Mouse (Mus musculus): ENCODE results near the gene Prr12. TPM values are rescaled to one million over a fixed set of nuclear protein-coding genes. Genes with fewer than 3 reads are reported as not detected.

Prr12 gene
- polyA plus RNA-seq, 1 experiment from 2014 or later: 8.7 TPM

- 89% methylated on average over 23 of the region's 23 CpGs for WGBS
- Histone ChIP-seq H3K27ac (ENCODE audit: low read length) (no peak overlapping the region), H3K36me3 (ENCODE audit: control insufficient read depth, insufficient read depth, low read length) (peaks cover 43% of the 10 kb centered on the region), H3K4me2 (ENCODE audit: low read depth, low read length) (no peak overlapping the region), H3K27me3 (ENCODE audit: control insufficient read depth, insufficient read depth, low read length) (no peaks in the 10 kb centered on the region), H3K9ac (ENCODE audit: low read length) (no peak overlapping the region), H3K4me1 (ENCODE audit: control insufficient read depth, insufficient read depth, low read length) (peaks cover 12% of the 10 kb centered on the region), H3K4me3 (replicated peaks; ENCODE audit: low read length) (no peak overlapping the region), H3K9me3 (replicated peaks; ENCODE audit: control insufficient read depth, low read length) (no peaks in the 10 kb centered on the region)
- no peak for ATAC-seq (ENCODE audit: insufficient read depth, low FRiP score)
Observed at GRCm38 (mm10) chr7:45048923-45049657, 3.6 kb downstream of the Prr12 start.

GRCm38 (mm10) chr7:45048001-45048890, 4.4 kb downstream of the Prr12 start:
- Histone ChIP-seq H3K4me3 (replicated peaks; ENCODE audit: low read length) (no peak overlapping the region), H3K9ac (ENCODE audit: low read length) (no peak overlapping the region), H3K27me3 (ENCODE audit: control insufficient read depth, insufficient read depth, low read length) (no peaks in the 10 kb centered on the region), H3K4me1 (ENCODE audit: control insufficient read depth, insufficient read depth, low read length) (peaks cover 12% of the 10 kb centered on the region), H3K36me3 (ENCODE audit: control insufficient read depth, insufficient read depth, low read length) (peaks cover 50% of the 10 kb centered on the region), H3K9me3 (replicated peaks; ENCODE audit: control insufficient read depth, low read length) (no peaks in the 10 kb centered on the region), H3K27ac (ENCODE audit: low read length) (no peak overlapping the region), H3K4me2 (ENCODE audit: low read depth, low read length) (no peak overlapping the region)
- WGBS: 92% methylated on average over 37 of the region's 38 CpGs
- ATAC-seq (ENCODE audit: insufficient read depth, low FRiP score): no peak

DNA sequence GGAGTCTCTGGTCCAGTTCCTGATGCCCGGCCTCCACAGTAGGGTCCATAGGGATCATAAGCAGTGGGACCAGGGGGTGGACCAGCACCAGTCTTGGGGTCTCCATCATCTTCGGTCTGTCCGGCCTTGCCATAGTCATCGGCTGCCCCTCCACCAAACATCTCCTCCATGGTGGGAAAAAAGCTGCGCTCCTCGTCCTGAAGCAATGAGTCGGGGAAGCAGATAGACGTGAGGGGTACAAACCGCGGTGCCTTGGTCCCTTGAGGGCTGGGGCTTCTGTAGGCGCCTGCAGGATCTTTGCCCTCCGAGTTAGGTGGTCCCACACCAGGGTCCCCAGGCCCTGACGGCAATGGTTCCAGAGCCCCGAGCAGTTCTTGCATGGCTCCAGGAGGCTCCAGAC, 5.2 kb downstream of the Prr12 start:
- Histone ChIP-seq H3K4me2 (ENCODE audit: low read depth, low read length) (no peak overlapping the region), H3K4me1 (ENCODE audit: control insufficient read depth, insufficient read depth, low read length) (peaks cover 12% of the 10 kb centered on the region), H3K9me3 (replicated peaks; ENCODE audit: control insufficient read depth, low read length) (no peaks in the 10 kb centered on the region), H3K27ac (ENCODE audit: low read length) (no peak overlapping the region), H3K4me3 (replicated peaks; ENCODE audit: low read length) (no peak overlapping the region), H3K27me3 (ENCODE audit: control insufficient read depth, insufficient read depth, low read length) (no peaks in the 10 kb centered on the region), H3K9ac (ENCODE audit: low read length) (no peak overlapping the region), H3K36me3 (ENCODE audit: control insufficient read depth, insufficient read depth, low read length) (peaks cover 57% of the 10 kb centered on the region)
- 96% methylated on average over 14 of the region's 14 CpGs for WGBS
- no peak for ATAC-seq (ENCODE audit: insufficient read depth, low FRiP score)

DNA sequence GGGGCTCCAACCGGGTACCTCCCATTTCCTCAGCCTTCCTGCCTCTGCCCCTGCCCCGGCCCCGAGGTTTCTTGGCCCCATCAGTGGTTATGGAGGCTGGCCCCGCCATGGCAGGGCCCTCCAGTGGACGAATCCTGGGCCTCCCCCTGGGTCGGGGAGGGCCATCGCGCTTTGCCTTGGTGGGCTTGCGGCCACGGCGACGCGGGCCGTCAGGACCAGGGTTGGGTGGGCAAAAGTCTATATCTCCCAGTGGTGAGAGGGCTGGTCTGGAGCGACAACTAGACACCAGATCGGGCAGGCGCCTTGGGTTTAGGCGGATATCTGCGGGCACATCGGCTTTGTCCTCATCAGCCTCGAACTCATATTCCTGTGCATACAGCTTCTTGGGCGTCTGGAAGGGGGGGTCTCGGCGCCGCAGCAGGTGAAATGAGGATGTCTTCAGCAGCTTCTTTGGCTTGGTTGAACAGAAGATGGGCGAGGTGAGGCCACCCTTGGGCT, 5.8 kb downstream of the Prr12 start:
- Histone ChIP-seq H3K27ac (ENCODE audit: low read length) (no peak overlapping the region), H3K27me3 (ENCODE audit: control insufficient read depth, insufficient read depth, low read length) (no peaks in the 10 kb centered on the region), H3K4me3 (replicated peaks; ENCODE audit: low read length) (no peak overlapping the region), H3K9ac (ENCODE audit: low read length) (no peak overlapping the region), H3K4me1 (ENCODE audit: control insufficient read depth, insufficient read depth, low read length) (peaks cover 10% of the 10 kb centered on the region), H3K36me3 (ENCODE audit: control insufficient read depth, insufficient read depth, low read length) (peaks cover 57% of the 10 kb centered on the region), H3K9me3 (replicated peaks; ENCODE audit: control insufficient read depth, low read length) (no peaks in the 10 kb centered on the region), H3K4me2 (ENCODE audit: low read depth, low read length) (no peak overlapping the region)
- ATAC-seq (ENCODE audit: insufficient read depth, low FRiP score): no peak
- WGBS: 92% methylated on average over 26 of the region's 26 CpGs

- peaks cover 63% of the 10 kb centered on the region for H3K36me3 ChIP-seq (ENCODE audit: control insufficient read depth, insufficient read depth, low read length)
Observed at GRCm38 (mm10) chr7:45045741-45046140, 6.9 kb downstream of the Prr12 start.

GRCm38 (mm10) chr7:45043307-45043706, 9.4 kb downstream of the Prr12 start:
- WGBS: 91% methylated on average over 14 of the region's 14 CpGs
- Histone ChIP-seq H3K36me3 (ENCODE audit: control insufficient read depth, insufficient read depth, low read length) (peaks cover 60% of the 10 kb centered on the region), H3K9ac (ENCODE audit: low read length) (no peak overlapping the region), H3K4me3 (replicated peaks; ENCODE audit: low read length) (no peak overlapping the region), H3K9me3 (replicated peaks; ENCODE audit: control insufficient read depth, low read length) (no peaks in the 10 kb centered on the region), H3K4me2 (ENCODE audit: low read depth, low read length) (no peak overlapping the region), H3K4me1 (ENCODE audit: control insufficient read depth, insufficient read depth, low read length) (no peaks in the 10 kb centered on the region), H3K27ac (ENCODE audit: low read length) (no peak overlapping the region), H3K27me3 (ENCODE audit: control insufficient read depth, insufficient read depth, low read length) (no peaks in the 10 kb centered on the region)
- no peak for ATAC-seq (ENCODE audit: insufficient read depth, low FRiP score)

More at GRCm38 (mm10) chr7:45045741-45046140, 6.9 kb downstream of the Prr12 start:
- Histone ChIP-seq H3K4me1 (ENCODE audit: control insufficient read depth, insufficient read depth, low read length) (no peaks in the 10 kb centered on the region), H3K27ac (ENCODE audit: low read length) (no peak overlapping the region), H3K27me3 (ENCODE audit: control insufficient read depth, insufficient read depth, low read length) (no peaks in the 10 kb centered on the region), H3K9me3 (replicated peaks; ENCODE audit: control insufficient read depth, low read length) (no peaks in the 10 kb centered on the region), H3K4me2 (ENCODE audit: low read depth, low read length) (no peak overlapping the region), H3K9ac (ENCODE audit: low read length) (no peak overlapping the region), H3K4me3 (replicated peaks; ENCODE audit: low read length) (no peak overlapping the region)
- ATAC-seq (ENCODE audit: insufficient read depth, low FRiP score): no peak
- WGBS: 91% methylated on average over 22 of the region's 22 CpGs

GRCm38 (mm10) chr7:45040851-45041250, 11.8 kb downstream of the Prr12 start:
- H3K36me3 ChIP-seq (ENCODE audit: control insufficient read depth, insufficient read depth, low read length): peaks cover 50% of the 10 kb centered on the region
- no peaks in the 10 kb centered on the region for H3K4me1 ChIP-seq (ENCODE audit: control insufficient read depth, insufficient read depth, low read length)
- 92% methylated on average over 9 of the region's 9 CpGs for WGBS

DNA sequence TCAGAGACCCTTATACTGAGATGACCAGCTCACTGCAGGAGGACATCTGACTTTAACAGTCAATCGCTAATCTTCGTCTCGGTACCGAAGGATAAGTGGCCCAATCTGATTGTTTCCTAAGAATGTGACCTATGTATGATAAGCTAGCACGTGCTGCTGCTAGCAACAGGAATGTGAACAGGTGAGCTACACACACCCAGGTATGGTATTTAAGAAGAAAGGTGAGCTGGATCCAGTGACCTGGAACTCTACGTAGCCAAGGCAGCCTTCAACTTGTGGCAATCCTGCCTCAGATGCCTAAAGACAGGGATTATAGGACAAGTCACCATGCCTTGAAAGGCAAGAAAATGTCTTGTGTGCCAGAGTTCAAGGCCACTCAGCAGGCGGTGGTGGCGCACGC, 14.3 kb downstream of the Prr12 start:
- Histone ChIP-seq H3K4me1 (ENCODE audit: control insufficient read depth, insufficient read depth, low read length) (no peaks in the 10 kb centered on the region), H3K36me3 (ENCODE audit: control insufficient read depth, insufficient read depth, low read length) (peaks cover 64% of the 10 kb centered on the region), H3K9ac (ENCODE audit: low read length) (no peak overlapping the region), H3K27ac (ENCODE audit: low read length) (no peak overlapping the region), H3K9me3 (replicated peaks; ENCODE audit: control insufficient read depth, low read length) (no peaks in the 10 kb centered on the region), H3K27me3 (ENCODE audit: control insufficient read depth, insufficient read depth, low read length) (no peaks in the 10 kb centered on the region), H3K4me2 (ENCODE audit: low read depth, low read length) (no peak overlapping the region), H3K4me3 (replicated peaks; ENCODE audit: low read length) (no peak overlapping the region)
- no peak for ATAC-seq (ENCODE audit: insufficient read depth, low FRiP score)
- 88% methylated on average over 9 of the region's 9 CpGs for WGBS

More at GRCm38 (mm10) chr7:45040851-45041250, 11.8 kb downstream of the Prr12 start:
- no peak overlapping the region for H3K4me2 ChIP-seq (ENCODE audit: low read depth, low read length)
- no peaks in the 10 kb centered on the region for H3K27me3 ChIP-seq (ENCODE audit: control insufficient read depth, insufficient read depth, low read length)
- H3K4me3 ChIP-seq (replicated peaks; ENCODE audit: low read length): no peak overlapping the region
- no peak for ATAC-seq (ENCODE audit: insufficient read depth, low FRiP score)
- H3K9ac ChIP-seq (ENCODE audit: low read length): no peak overlapping the region
- no peaks in the 10 kb centered on the region for H3K9me3 ChIP-seq (replicated peaks; ENCODE audit: control insufficient read depth, low read length)
- H3K27ac ChIP-seq (ENCODE audit: low read length): no peak overlapping the region
